Mouse (Mus musculus) E14TG2a.4 (cell line): ENCODE measurements around the gene Mical3.

Source experiments
- H3K27me3 ChIP-seq: 2 replicates; pipeline ENCODE4 v1.6.1; 2014; ENCODE audit warnings: low read length, control low read depth; ENCODE audit not compliant: insufficient read depth
- H3K36me3 ChIP-seq: 2 replicates; pipeline ENCODE4 v1.6.1; 2014; ENCODE audit warnings: low read length, control low read depth; ENCODE audit not compliant: insufficient read depth
- H3K4me1 ChIP-seq: replicated peaks from 2 replicates; pipeline ENCODE4 v1.6.1; 2014; ENCODE audit warnings: low read depth, low read length, control low read depth
- H3K4me3 ChIP-seq: replicated peaks from 2 replicates; pipeline ENCODE4 v1.5.1; 2014; ENCODE audit warnings: mild to moderate bottlenecking, low read length
- H3K9me3 ChIP-seq: 2 replicates; pipeline ENCODE4 v1.6.1; 2014; ENCODE audit warnings: low read length, control low read depth
- CTCF ChIP-seq: conservative IDR thresholded peaks from 2 replicates; pipeline ENCODE4 v1.5.1; 2014; ENCODE audit warnings: low read length
- NANOG ChIP-seq: IDR thresholded peaks from 2 replicates; pipeline ENCODE4 v1.6.1; 2014; ENCODE audit warnings: borderline replicate concordance, low read length, mixed read lengths
- POU5F1 ChIP-seq: IDR thresholded peaks from 2 replicates; pipeline ENCODE4 v1.6.1; 2014; ENCODE audit warnings: low read length, borderline replicate concordance

Gene Mical3

DNA sequence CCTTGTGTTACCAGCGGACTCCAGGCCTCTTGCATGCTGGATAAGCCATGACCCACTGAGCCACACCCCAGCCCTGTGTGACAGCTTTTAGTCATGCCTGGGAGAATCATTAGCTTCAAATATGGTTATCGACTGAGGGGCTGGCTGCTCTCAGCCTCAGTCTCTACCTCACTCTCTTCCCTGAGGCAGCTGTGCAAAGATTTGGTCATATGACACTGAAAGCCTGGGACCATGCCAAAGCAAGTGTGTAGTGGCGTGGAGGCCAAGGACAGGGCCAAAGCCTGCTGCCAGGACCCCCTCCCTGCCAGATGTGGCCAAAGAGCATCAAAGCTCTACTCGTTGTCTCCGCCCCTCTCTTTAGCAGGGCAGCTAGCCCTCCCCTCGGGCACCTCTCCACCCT lies 20.9 kb upstream of the Mical3 start:
- no peak for TF ChIP-seq POU5F1
- no peak for TF ChIP-seq NANOG
- no peak for TF ChIP-seq CTCF

DNA sequence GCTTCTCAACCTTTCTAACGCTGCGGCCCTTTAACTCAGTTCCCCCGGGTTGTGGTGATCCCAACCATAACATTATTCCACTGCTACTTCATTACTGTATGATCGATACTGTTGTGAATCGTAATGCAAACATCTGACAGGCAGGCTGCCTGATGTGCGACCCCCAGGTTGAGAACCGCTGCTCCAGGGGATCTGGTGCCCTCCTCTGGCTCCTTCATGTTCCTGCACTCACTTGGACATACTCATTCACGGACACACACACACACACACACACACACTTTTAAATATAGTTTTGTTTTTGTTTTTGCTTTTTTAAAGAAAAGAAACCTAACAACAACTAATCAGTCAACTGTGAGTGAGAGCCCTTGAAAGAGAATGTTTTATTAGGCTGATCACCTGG lies 19.3 kb upstream of the Mical3 start:
- Histone ChIP-seq H3K4me1 (peaks cover 62% of the 10 kb centered on the region), H3K9me3 (no peaks in the 10 kb centered on the region), H3K27me3 (no peaks in the 10 kb centered on the region), H3K4me3 (no peak overlapping the region), H3K36me3 (no peaks in the 10 kb centered on the region)
- TF ChIP-seq POU5F1 (no peak), CTCF (peak; percentile 58), NANOG (no peak)

More for the DNA sequence above, 20.9 kb upstream of the Mical3 start:
- no peaks in the 10 kb centered on the region for H3K9me3 ChIP-seq
- peaks cover 53% of the 10 kb centered on the region for H3K4me1 ChIP-seq
- H3K36me3 ChIP-seq, result no peaks in the 10 kb centered on the region
- no peaks in the 10 kb centered on the region for H3K27me3 ChIP-seq
- H3K4me3 ChIP-seq, result no peak overlapping the region

DNA sequence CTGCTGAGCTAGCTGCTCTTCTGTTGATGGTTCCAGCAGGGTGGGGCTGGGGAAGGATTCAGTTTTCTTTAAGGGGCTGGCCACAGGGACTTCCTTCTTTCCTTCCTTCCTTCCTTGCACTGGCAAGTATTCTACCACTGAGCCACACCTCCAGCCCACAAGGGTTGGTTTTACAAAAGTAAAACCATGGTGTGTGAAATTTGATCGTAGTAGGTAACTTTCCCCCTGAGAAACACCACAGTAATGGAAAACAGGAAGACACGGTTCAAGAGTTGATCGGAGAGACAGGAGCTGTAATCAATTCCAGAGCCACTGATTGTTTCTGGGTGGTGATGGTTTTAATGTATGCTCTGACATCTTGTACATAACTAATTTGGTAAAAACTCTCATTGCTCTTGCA lies 18.6 kb upstream of the Mical3 start:
- H3K9me3 ChIP-seq, result no peaks in the 10 kb centered on the region

DNA sequence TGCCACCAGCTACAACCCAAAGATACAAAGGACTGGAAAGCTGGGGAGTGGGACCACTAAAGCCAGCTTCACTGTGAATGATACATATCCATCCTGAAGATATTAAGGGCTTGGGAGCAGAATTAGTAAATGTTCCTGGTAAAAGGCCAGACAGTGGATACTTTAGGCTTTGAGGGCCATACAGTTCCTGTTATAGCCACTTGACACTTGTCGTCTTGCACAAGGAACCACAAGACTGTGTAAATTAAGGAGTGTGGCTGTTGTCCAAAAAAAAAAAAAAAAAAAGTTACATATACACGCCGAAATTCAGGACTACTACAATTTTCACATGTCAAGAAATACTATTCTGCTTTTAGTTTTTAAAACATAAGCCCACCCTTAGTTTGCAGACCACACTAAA lies 17.6 kb upstream of the Mical3 start:
- no peaks in the 10 kb centered on the region for H3K27me3 ChIP-seq
- H3K9me3 ChIP-seq, result no peaks in the 10 kb centered on the region
- no peaks in the 10 kb centered on the region for H3K36me3 ChIP-seq
- H3K4me3 ChIP-seq, result no peak overlapping the region
- TF ChIP-seq CTCF, result no peak
- TF ChIP-seq NANOG, result no peak
- no peak for TF ChIP-seq POU5F1
- peaks cover 80% of the 10 kb centered on the region for H3K4me1 ChIP-seq

More for the DNA sequence above, 18.6 kb upstream of the Mical3 start:
- Histone ChIP-seq H3K4me1 (peaks cover 70% of the 10 kb centered on the region), H3K4me3 (0 out of 2 replicates have a peak overlapping the region, but pooled peaks have one; percentile 2), H3K36me3 (no peaks in the 10 kb centered on the region), H3K27me3 (no peaks in the 10 kb centered on the region)
- no peak for TF ChIP-seq POU5F1
- TF ChIP-seq CTCF, result no peak
- TF ChIP-seq NANOG, result no peak

DNA sequence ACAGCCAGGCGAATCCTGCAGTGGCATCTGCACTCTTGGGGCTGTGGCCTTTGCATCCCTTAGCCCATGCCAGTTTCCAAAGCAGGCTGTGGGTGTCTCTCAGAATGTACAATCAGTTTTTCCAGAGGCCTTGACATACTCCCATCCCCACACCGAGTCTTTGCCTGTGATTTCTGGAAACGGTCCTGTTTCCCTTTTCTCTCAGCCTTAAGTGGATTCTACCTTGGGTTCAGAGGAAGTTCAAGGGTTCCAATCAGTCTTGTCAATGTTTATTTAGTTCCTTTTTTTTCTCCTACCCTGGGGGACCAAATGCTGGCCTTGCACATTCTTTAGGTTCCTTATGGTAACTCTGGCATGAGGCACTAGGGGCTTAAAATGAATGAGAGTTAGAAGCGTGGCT lies 16.0 kb upstream of the Mical3 start:
- Histone ChIP-seq H3K4me3 (no peak overlapping the region), H3K4me1 (peaks cover 75% of the 10 kb centered on the region)

DNA sequence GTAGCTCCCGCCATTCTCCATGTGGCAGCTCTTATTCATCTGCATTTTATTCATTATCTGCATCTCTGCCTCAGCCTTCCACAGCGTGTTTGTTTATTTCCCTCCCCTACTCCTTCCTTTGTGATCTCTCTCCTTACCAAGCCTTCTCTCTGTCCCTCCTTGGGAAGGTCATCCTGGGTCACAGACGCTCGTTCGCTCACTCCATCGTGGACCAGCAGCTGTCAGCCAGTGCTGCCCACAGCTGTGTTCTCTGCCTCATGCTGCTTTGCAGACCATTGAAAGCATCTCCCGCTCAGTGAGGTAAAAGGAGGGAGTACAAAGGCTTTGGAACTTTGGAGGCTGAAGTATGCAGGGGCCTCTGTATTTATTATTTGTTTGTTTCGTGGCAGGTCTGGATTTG lies 15.1 kb upstream of the Mical3 start:
- TF ChIP-seq NANOG (no peak), POU5F1 (no peak), CTCF (no peak)
- Histone ChIP-seq H3K9me3 (no peaks in the 10 kb centered on the region), H3K4me1 (peaks cover 80% of the 10 kb centered on the region), H3K27me3 (no peaks in the 10 kb centered on the region), H3K4me3 (no peak overlapping the region), H3K36me3 (no peaks in the 10 kb centered on the region)

More for the DNA sequence above, 16.0 kb upstream of the Mical3 start:
- TF ChIP-seq CTCF (no peak), POU5F1 (no peak), NANOG (no peak)
- H3K9me3 ChIP-seq, result no peaks in the 10 kb centered on the region
- no peaks in the 10 kb centered on the region for H3K27me3 ChIP-seq
- H3K36me3 ChIP-seq, result no peaks in the 10 kb centered on the region

DNA sequence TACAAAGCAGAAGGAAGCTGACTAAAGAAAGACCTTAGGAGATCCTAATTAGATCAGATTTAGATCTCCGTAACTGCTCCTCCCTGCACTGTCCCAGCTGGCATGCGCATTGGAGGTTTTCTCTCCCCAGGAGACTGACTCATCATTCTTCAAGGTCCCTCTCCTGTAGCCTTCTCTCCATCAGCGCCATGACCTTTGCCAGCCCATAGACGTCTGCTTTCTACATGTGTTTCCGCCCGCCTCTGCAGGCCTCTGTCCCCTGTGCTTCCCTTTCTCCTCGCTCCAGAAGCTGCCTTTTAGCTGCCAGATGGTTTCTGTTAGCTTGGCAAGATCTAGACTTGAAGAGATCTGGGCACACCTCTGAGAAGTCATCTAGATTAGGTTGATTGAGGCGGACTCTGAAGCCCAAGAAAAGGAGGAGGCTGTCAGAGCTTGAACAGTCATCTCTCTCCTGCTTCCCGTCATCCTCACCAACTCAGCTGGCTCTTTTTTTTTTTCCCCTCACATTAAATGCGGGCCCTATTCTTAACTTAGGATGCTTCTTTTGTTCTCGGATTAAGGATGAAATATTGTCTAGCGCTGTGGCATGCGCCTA lies 14.3 kb upstream of the Mical3 start:
- H3K36me3 ChIP-seq, result no peaks in the 10 kb centered on the region
- H3K9me3 ChIP-seq, result no peaks in the 10 kb centered on the region
- no peaks in the 10 kb centered on the region for H3K27me3 ChIP-seq
- peaks cover 88% of the 10 kb centered on the region for H3K4me1 ChIP-seq
- H3K4me3 ChIP-seq, result no peak overlapping the region
- no peak for TF ChIP-seq CTCF
- no peak for TF ChIP-seq POU5F1
- no peak for TF ChIP-seq NANOG

DNA sequence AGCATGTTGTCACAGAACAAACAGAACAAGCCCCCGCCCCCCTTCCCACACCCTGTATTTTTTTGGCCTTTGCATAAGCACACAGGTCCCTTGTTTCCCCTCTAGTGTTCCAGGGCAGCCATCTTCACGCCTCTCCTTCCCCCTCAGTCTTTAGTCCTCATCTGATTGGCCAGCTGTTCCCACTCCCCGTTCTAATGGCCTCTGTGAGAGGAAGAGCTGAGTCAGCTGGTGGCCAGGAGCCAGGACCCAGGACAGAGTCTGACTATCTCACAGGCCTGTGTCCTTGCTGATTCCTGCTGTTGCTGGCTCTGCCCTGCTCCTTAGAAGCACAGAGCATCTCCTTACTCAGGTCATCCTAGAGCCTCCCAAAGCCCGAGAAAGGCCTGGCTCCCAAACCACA lies 13.3 kb upstream of the Mical3 start:
- Histone ChIP-seq H3K4me3 (no peak overlapping the region), H3K9me3 (no peaks in the 10 kb centered on the region), H3K4me1 (peaks cover 82% of the 10 kb centered on the region), H3K36me3 (no peaks in the 10 kb centered on the region), H3K27me3 (no peaks in the 10 kb centered on the region)
- no peak for TF ChIP-seq CTCF
- TF ChIP-seq POU5F1, result no peak
- TF ChIP-seq NANOG, result no peak

DNA sequence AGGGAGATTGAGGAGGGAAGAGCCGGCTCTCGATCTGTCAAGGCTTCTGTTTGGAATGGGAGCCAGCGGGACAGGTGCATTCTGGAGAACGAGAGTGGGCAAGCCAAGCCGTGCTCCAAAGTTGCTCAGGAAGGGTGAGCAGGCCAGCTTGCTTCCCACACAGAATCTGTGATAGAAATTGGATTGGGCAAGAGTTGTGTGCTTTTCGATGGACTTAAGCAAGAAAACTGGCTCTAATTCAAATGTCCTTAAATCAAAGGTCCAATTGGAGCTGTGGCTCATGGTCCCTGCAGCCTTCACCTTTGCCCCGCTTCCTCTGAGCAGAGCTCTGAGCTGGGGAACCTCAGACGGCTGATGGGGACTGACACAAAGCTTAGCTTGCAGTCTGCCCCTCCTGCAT lies 12.6 kb upstream of the Mical3 start:
- H3K4me3 ChIP-seq, result no peak overlapping the region
- TF ChIP-seq POU5F1, result no peak
- H3K27me3 ChIP-seq, result no peaks in the 10 kb centered on the region
- no peaks in the 10 kb centered on the region for H3K36me3 ChIP-seq
- peaks cover 81% of the 10 kb centered on the region for H3K4me1 ChIP-seq
- no peaks in the 10 kb centered on the region for H3K9me3 ChIP-seq
